Mouse (Mus musculus) left cerebral cortex, adult 8-10 months (tissue): ENCODE results near the gene Mylip. TPM values are rescaled to one million over a fixed set of nuclear protein-coding genes. Genes with fewer than 3 reads are reported as not detected.

Experiments
- DNase-seq, 2 experiments: peaks; one replicate each; pipeline ENCODE4 v3.0.0; 2022; ENCODE audit warnings: low spot score in 2 of 2
- total RNA-seq, 4 experiments: library from RNA; stranded (reverse); gene quantifications; 2 replicates each; pipeline ENCODE4 v1.2.4; 2022

Gene Mylip
- total RNA-seq, result 10 to 100 TPM; 12.6 to 19.8 (median 15.1) TPM

DNA sequence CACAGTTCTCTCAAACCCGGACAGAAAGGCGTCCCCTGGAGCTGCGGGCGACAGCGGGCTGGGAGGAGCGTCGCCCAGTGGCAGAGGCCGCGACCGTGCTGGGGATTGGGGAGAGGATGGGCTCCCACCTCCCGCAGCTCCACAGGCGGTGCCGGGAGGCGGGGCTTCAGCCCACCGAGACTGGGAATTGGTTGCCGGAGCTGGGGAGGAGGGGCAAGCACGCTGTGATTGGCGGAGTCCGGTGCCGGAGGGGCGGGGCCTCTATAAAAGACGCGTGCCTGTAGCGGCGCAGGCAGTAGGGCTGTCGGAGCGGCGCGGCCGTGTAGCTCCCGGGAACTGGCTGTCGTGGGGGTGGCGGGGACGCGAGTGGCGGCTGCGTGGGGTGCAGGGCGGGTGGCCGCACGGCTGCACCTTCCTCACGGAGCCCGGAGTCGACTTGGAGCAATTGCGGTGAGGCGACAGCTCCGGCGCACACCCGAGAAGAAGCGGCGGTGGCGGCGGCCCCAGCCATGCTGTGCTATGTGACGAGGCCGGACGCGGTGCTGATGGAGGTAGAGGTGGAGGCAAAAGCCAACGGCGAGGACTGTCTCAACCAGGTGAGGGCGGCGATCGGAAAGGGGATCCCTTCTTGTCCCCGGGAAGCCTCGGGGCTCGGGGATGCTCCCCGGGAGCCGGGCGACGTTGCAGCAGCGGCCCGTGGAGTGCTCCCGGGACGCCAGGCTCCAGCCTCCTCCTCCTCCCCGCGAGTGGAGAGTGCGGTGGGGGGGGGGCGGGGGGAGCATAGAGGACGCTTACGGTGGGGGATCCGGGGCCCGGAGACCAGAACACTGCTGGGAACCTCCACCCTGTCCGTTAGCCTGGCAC lies at the start of gene Mylip:
Gene Mylip, plus strand, starts transcription at position 295 of the 864 bp plus-strand sequence.
- DNase-seq, result peak; percentile 93 to 97

DNA sequence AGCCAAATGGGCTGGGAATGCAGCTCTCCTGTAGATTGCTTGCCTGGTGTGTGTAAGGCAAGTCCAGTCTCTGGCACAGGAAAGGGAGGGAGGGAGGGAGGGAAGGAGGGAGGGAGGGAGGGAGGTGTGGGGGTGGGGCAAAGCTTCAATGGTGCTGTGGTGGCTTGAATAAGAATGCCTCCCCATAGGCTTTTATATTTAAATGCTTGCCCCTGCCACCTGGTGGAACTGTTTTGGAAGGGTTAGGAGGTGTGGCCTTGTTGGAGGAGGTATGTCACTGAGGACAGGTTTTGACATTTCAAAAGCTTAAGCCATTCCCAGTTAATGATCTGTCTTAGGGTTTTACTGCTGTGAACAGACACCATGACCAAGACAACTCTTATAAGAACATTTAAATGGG lies 47.6 kb upstream of the Mylip start:
- DNase-seq, result no peak

DNA sequence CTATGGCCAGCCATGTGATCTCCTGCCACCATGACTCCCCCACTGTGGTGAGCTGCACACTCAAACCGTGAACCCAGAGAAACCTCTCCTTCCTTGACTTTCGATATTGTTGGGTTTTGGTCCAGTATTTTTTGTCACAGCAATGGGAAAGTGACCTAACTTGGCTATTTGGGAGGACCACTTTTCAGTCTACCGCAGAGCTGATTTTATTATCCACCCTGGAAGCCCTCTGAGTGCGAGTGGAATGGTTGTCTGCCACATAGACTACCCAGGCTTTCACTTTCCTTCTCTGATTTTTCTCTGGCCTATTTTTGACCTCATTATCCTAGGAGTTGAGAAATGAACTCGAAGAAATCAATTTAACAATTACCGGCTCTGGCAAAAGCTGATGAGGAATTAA lies 46.0 kb upstream of the Mylip start:
- no peak for DNase-seq

DNA sequence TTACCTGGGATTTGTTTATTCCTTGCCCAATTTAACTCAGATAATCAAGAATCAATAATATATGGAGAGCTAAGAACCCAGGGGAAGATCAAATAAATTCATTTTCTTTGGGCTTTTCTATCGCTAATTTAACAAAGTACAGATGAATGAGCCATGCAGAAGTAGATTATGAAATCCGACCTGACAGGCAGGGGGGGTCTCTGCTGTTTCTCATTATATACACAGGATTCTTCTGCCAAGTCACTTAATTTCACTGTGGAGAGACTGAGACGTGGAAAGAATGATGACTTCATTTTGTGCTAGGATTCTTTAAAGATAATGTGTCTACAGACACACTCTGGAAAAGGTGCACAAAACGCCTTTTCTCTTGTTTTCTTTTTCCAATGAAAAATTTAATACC lies 45.6 kb upstream of the Mylip start:
- no peak for DNase-seq

DNA sequence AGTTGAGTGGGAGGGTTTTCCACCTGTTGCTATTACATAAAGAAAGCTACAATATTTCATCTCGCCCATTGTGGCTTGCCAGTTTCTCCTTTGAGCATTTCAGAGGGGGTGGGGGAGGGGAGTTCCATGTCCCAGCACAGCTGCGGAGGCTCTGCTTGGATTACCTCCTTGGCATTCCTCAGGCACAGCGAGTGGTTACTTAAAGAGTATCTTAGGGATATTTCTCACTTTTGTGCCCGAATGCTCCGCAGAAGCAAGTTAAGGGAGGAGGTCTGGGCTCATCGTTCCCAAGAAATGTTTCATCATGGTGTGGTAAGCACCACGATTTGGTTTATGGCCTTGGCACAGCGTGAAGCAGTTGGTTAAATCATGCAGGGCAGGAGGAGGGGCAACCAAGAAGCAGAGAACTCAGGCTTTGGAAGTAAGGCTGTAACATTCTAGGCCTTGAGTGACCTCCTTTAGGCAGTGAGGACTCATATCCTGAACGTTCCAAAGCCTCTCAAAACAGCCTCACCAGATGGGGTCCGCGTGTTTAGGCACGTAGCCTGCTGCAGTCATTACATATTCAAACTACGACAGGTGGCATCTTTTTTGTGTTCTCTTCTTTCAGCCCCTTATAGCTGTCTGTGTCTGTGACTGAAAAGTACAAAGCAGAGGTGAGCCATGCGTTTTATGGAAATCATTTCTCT lies 43.9 kb upstream of the Mylip start:
- DNase-seq, result no peak

DNA sequence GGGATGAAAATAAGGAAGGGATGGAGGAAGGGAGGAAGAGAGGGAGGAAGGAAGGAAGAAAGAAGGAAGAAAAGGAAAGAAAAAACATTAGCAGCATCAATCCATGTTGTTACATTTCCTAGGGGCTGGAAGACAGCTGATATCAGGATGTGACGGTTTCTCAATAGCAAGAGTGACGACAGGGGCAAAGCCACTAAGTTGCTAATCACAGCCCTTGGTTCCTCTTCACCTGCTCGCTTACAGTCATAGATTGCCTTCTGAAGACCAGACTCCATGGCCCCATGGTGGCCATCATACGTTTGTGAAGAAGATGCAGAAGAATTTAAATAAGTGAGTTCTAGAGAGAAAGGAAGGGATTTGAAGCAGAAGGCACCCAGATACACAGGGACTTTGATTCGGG lies 38.1 kb upstream of the Mylip start:
- no peak for DNase-seq

DNA sequence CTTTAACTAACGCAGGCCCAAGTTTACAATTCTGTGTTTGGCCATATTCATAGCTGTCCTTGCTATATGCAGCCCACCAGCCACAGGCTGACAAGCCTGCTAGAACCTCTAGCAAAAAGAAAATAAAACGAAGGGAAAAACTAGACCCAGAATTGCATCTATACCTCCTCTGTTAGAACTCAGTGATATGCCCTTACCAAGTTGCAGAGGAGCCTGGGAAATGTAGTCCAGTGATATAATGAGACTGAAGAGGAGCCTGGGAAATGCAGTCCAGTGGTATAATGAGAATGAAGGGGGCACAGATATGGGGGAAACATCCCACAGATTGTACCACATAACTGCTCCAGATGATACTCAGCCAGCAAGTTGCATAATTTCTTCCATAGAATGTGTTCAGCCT lies 34.7 kb upstream of the Mylip start:
- DNase-seq, result no peak

DNA sequence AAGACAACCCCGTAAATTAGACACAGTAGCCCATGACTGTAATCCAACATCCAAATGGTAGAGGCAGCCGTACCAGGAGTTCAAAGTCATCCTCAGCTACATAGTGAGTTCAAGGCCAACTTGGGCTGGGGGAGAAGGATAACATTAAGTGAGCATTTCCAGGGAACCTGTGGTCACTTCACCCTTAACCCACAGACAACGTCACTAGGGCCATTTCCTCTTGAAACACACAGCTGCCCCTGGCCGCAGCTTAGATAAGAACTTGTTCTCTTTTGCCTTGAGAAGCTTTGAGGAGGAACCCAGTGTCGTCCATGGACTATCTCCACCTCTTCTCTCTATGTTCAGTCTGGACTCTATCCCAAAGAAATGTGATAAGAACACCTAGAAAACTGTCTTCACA lies 31.3 kb upstream of the Mylip start:
- no peak for DNase-seq

DNA sequence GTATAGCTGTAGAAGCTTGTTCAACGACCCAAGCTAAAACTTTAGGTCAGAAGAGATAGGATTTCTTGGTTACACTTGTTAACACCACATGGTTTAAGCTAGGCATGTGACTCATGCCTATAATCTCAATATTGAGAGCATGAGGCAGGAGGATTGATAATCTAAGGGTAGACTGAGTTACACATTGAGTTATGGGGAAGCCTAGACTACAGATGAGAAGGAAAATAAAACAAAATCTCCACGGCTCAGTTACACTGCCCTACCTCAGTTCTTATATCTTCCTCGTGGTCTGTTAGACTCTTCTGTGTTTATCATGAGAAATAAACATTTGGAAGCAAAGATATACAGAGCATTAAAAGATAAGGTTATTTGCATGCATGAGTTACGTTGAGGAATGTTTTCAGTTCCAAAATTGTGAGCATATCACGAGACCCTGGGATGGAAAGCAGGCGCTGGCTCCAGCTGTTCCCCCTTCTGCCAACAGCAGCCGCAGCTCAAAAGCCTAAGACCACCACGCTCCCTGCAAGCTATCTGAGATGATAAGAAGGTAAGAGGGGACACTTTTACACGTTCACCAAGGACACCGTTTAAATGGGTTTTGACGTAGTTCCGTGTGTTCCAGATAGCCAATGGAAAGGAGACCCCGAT lies 30.7 kb upstream of the Mylip start:
- no peak for DNase-seq

DNA sequence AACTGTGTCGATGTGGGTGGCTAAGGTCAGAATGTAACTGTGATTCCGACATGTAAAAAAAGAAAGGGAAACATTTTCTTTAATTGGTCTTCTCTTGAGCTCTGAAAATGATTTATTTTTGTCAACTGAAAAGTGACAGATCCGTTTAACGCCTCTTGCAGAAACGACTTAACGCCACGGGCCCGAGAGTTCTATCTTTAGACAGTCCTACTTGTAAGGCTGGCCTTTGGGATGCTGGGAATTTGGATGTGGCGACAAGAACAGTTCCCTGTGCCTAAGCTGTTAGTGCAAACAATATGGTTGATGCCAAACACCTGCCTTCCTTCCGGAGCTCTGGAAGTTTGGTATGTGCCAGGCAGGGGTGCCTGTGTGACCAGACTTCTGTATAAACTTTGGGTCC lies 23.8 kb upstream of the Mylip start:
- no peak for DNase-seq

DNA sequence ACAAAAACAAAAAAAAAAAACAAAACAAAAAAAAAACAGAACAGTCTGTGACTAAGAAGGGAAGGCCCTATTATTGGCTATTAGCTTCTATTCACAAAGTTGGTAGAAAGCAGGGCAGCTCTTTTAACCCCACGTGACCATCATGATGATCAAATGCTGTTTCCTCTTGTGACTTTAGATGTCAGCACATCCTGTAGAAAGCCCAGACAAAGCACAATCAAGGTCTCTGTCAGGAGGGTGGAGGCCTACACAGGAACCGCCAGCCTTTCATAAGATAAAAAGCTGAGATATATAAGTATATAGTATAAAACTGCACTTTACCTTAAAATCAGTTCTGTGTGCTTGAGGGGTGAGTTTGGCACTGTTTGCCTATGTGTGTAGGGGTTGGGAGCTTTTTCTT lies 17.9 kb upstream of the Mylip start:
- DNase-seq, result no peak

DNA sequence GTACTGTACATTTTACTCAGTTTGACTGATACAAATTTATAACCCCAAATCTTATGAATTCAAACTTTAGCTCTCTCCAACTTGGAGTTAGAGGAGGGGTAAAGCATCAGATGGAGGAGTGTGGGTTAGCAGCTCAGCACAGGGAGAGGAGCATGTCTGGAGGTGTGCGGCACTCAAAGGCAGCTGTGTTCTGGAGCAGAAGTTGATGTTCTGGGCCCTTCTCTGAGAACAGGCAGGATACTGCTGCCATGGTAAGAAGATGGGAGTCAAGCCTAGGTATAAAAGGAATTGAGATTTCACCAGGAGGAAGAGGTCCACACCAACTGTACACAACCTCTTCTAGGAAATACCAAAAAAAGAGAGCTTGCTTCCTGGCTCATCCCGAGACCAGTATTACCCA lies 17.1 kb upstream of the Mylip start:
- DNase-seq, result no peak

DNA sequence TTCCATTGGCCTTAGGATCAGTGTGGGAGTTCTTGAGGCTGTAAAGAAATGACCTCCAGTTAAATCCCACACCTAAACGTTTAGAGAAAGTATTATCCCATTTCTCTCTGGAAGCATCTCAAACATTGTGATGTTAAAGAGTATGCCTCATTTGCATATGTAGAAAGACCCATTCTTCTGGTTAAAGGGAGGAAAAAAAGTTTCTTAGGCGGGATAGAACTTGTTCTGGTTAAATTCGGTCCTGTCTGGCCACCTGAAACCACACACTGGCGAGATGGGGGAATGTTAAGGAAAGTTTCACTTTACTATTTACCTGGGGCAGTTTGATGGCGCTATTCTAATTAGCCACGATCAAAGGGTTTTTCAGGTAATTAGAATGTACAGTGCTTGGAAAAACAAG lies 14.7 kb upstream of the Mylip start:
- DNase-seq, result no peak

DNA sequence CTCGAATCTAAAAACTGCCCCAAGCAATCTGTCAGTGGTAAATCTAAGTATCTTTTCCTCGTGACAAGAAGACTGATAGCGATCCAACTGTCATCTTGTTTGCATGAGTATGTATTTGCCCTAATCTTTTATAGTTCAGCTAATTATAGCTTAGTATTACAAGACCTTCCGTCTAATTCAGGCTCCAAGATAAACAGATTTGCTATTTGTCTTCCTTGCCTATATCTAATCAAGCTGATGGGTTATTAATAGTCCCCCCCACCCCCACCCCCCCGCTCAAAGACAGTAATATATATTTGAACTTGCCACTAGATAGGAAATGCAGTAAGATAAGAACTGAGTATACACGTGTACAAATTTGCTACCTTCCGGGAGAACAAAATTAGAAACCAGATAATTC lies 7.3 kb upstream of the Mylip start:
- DNase-seq, result no peak

DNA sequence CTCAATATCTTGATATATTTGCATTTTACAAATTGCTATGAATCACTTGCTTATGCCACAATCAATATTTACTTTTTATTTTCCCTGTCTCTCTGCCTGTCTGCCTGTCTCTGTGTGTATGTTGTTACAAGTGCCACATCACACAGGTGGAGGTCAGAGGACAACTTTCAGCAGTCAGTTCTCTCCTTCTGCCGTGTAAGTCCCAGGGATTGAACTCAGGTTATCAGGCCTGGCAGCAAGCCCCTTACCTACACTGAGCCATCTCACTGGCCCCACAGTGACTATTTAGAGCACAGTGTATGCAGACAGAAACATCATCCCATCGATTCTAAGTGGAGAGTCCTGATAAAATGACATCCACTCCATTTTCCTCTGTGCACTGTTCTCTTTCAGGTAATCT lies 4.9 kb upstream of the Mylip start:
- DNase-seq, result no peak

DNA sequence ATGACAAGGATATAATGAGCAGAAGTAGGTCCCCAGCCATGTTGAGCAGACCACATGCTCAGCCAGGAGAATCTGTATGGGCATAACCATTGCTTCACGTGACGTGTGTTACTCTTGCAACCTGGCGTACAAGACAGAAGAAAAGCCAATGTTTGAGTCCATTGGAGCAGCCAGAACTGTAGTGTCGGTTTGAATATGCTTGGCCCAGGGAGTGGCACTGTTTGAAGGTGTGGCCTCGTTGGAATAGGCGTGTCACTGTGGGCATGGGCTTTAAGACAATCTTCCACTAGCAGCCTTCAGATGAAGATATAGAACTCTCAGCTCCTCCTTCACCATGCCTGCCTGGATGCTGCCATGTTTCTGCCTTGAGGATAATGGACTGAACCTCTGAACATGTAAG lies 4.0 kb upstream of the Mylip start:
- DNase-seq, result no peak

DNA sequence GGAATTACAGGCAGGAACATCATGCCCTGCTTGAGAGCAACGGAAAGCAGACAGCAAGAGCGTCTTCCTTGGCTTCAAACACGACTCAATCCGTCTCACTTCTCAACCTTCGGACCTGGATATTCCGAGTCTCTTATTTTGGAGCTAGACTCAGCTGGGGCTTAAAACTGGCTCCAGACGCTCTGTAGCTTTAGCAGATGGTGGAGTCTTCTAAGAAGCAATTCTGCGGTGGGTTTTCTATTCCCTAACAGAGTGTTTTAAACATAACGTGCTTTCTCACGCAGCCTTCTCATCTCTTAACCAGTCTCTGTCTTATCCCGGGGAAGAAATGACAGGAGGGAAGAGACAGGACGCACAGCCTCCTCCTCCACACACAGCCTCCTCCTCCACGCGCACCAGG lies 3.3 kb upstream of the Mylip start:
- peak in 1 of 2 experiments; percentile 25 for DNase-seq

DNA sequence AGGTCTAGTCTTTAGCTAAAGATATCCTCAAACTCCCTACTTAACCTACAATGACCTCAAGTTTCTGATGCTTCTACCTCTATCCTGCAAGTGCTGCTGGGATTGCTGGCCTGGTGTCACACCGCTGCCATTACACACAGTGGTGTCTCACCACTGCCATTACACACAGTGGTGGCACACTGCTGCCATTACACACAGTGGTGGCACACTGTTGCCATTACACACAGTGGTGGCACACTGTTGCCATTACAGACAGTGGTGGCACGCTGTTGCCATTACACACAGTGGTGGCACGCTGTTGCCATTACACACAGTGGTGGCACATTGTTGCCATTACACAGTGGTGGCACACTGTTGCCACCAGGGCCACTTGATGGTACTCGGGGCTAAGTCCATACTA lies 2.3 kb upstream of the Mylip start:
- no peak for DNase-seq

DNA sequence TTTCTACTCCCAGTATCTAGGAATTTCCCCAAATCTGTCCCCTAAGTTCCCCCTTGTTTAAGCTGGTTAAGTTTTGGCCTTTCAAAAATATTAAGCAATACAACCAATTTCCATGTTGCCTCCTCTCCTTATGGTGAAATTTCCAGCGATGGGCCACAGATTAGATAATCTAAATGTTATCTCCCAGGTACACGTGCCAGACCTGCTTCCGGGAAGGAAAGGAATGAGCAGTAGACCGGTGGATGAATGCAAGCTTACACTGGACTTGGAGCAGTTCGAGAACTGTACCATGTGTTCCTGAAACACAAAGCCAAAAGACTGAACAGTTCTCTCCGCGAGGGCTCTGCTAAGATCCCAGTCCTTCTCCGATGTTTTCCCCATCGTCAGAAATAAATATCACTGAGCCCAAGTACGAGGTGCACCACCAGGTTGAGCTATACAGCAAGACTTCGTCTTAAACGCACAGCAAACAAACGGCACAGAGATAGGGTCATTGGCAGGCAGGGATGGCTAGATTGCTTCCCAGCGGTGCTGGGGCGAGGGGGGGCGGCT lies 1.2 kb upstream of the Mylip start:
- no peak for DNase-seq

DNA sequence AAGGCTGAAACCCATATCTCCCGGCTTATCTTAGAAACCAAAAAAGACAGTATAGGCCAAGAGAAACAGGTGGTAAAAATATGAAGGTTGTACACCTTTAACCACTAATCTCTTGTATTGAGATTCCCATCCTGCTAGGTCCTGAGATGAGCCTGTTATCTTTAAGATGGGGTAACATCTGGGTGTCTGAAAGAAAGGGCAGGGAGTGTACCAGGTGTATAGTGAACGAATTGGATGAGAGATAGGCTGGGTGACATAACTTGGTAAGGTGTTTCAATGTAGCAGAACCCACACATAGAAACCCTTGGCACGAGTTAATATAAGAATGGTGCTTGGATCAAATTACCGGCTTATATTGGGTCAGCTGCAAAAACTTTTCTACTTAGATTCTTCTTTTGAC lies 653 bp upstream of the Mylip start:
- no peak for DNase-seq

DNA sequence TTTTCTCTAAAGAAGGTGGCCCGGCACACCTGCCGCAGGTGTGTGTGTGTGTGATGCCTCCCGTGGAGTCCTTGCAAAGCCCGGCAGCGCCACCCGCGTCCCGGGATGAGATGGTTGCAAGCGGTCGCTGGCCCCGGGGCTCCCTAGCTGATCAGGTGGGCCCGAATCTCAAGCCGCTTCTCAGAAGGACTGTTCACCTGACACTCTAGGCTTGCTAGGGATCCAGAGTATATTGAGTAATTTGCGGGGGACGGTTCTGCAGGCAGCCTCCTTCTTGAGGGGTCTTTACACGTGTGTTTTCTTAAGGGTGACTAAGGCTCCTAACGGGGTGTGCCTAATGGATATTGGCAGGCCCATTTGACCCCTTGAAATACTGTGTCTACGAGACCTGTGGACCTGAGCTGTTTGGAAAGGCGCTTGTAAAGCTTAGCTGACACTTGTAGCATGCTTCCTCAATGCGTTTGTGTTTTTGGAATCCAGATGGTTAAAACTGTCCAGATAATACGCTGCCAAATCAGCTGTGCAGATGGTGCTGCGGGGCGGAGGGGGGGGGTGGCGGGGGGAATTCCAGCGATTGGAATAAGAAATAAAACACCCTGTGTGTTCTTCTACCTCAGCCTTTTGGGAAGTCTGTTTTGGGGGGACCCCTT lies 895 bp downstream of the Mylip start:
- peak in 1 of 2 experiments; percentile 45 for DNase-seq
